Mouse (Mus musculus) hematopoietic stem cell, adult 5-6 weeks (primary cell): Measurements from ENCODE around the gene Becn1. TPM values are rescaled to one million over a fixed set of nuclear protein-coding genes. Genes with fewer than 3 reads are reported as not detected.
A peak's percentile ranks its signal among the peaks of the same experiment; 100 is the strongest.
"Not testable (repeated sequence)": the region's sequence is repeated elsewhere in the genome, so short reads cannot be mapped to it uniquely, and the experiment has no call there.

Experiments used
- ATAC-seq, 2 experiments: fragments of 125-278 bp in 1 of 2; replicated peaks in 1 of 2; 2 replicates each; pipeline ENCODE4 v1.8.0; 2016 to 2017; ENCODE audit warnings: inconsistent platforms in 2 of 2, mild to moderate bottlenecking in 2 of 2, moderate number of reproducible peaks in 2 of 2, low read depth in 1 of 2, moderate TSS enrichment in 1 of 2; ENCODE audit not compliant: low FRiP score in 2 of 2, poor library complexity in 2 of 2, severe bottlenecking in 2 of 2, insufficient read depth in 1 of 2, low TSS enrichment in 1 of 2
- total RNA-seq: library from RNA; stranded (forward); fragments of 172-1452, 232-1000 nt; gene quantifications from 2 replicates; pipeline ENCODE4 v1.2.3, GENCODE M21; 2017

The Becn1 gene
- 139 and 177 TPM in 2 replicates for total RNA-seq

- ATAC-seq = peak; percentile 95 to 96
Observed at GRCm38 (mm10) chr11:101302004-101302798, at the start of gene Becn1. Becn1 (minus strand) TSS chr11:101302286.

- ATAC-seq = no peak
Observed at GRCm38 (mm10) chr11:101351721-101352111, 49.6 kb upstream of the Becn1 start.

DNA sequence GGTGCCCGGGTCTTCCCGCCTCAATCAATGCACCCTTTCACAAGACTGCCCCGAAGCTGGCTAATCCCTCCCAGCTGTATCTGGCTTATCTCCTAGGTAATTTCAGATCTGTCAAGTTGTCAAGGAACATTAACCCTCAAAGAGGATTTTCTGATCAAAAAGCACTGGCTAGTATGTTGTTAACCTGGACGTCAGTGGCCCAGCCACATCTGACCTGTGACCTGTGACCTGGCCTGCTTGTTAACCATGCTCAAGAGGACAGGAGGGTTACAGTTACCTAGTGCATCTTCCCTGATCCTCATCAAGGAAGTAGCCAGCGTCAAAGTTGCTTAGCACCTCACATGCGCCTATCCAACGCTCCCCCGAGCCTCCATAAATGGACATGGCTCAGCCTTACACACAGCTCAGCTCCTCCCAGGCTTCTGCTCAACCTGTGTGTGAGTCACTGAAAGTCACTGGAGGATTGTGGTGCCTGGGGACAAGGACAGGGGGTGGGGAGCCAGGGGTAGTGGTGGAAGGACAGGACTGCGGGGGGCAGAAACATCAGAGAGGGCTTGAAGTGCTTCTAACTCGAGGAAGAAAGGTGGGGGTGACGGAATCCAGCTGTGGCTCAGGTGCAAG, 49.1 kb upstream of the Becn1 start:
- no peak for ATAC-seq

- no peak for ATAC-seq
Observed at GRCm38 (mm10) chr11:101349216-101349615, 47.1 kb upstream of the Becn1 start.

GRCm38 (mm10) chr11:101348774-101349173, 46.7 kb upstream of the Becn1 start:
- ATAC-seq = no peak

- no peak for ATAC-seq
Observed at GRCm38 (mm10) chr11:101347083-101347775, 45.1 kb upstream of the Becn1 start.

- ATAC-seq = peak; percentile 92 to 93
Observed at GRCm38 (mm10) chr11:101338123-101338760, 36.2 kb upstream of the Becn1 start.

DNA sequence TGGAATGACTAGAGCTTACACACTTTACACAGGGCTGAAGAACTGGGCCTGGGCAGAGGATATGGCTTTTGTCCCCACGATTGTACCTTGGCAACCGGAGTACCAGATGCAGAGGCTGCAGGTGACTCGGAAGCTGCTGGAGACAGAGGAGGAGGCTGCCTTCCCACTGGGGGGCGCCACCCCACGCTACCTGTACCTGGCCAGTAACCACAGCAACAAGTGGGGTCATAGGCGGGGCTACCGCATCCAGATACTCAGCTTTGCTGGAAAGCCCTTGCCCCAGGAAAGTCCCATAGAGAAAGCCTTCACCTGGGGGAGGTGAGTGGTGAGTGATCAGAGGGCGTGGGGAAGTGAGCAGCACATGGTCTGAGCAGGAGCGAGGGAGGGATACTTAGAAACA, 33.6 kb upstream of the Becn1 start:
- no peak for ATAC-seq

- no peak for ATAC-seq
Observed at GRCm38 (mm10) chr11:101334516-101334915, 32.4 kb upstream of the Becn1 start.

GRCm38 (mm10) chr11:101334023-101334422, 31.9 kb upstream of the Becn1 start:
- ATAC-seq = no peak

DNA sequence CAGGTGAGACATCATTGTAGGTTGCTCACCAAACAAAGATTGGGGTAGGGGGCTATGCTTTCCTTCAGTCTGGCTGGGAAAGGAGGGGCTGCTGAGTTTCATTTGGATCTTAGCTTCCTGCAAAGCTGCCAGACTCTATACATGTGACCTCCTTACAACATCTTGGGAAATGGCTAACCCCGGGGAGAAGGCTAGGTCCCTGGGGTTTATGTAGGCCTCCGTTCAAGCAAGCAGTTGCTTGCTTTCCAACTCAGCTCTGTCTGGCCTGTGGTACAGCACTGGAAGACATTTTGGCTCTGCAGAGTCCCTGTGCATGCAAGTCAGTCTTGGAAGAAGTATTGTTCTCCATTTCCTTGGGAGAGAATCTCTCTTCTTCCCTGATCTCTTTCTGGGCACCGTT, 30.5 kb upstream of the Becn1 start:
- ATAC-seq = no peak

DNA sequence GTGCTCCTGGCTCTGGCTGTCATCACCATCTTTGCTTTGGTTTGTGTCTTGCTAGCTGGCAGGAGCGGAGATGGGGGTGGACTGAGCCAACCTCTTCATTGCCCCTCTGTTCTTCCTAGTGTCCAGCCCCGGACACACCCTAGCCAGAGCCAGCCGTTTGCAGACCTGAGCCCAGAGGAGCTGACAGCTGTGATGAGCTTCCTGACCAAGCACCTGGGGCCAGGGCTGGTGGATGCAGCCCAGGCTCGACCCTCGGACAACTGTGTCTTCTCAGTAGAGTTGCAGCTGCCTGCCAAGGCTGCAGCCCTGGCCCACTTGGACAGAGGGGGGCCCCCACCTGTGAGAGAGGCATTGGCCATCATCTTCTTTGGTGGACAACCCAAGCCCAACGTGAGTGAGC, 28.9 kb upstream of the Becn1 start:
- not testable (repeated sequence) for ATAC-seq

GRCm38 (mm10) chr11:101330371-101330924, 28.4 kb upstream of the Becn1 start, which contains the start of gene Aoc3:
Aoc3 (plus strand) TSS chr11:101330605.
- ATAC-seq = no peak

GRCm38 (mm10) chr11:101328941-101329635, 27.0 kb upstream of the Becn1 start:
- no peak for ATAC-seq

DNA sequence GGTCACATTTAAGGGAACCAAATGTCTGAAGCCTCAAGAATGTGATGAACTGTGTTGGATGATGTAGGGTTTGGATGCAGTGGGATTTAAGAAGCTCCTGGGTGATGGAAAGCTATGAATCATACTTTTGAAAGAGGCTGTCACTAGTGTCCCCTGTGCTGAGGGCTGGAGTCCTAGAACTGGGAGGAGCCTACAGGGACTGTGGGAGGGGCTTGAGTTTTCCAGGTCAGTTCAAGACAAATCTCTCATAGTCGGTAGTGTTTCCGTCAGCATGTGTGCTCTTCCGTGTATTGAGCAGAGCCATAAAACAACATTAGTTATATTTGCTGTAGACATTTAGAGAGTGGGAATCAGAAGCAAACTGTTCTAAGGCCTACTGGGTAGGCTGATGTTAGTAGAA, 25.2 kb upstream of the Becn1 start:
- ATAC-seq = no peak

DNA sequence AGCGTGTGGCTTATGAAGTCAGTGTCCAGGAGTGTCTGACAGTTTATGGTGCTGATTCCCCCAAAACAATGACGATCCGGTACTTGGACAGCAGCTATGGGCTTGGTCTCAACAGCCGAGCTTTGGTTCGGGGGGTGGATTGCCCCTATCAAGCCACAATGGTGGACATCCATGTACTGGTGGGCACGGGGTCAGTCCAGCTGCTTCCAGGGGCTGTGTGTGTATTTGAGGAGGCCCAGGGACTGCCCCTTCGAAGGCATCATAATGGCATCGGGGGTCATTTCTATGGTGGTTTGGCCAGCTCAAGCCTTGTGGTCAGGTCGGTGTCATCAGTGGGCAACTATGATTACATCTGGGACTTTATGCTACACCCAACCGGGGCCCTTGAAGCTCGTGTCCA, 24.1 kb upstream of the Becn1 start:
- ATAC-seq = no peak

DNA sequence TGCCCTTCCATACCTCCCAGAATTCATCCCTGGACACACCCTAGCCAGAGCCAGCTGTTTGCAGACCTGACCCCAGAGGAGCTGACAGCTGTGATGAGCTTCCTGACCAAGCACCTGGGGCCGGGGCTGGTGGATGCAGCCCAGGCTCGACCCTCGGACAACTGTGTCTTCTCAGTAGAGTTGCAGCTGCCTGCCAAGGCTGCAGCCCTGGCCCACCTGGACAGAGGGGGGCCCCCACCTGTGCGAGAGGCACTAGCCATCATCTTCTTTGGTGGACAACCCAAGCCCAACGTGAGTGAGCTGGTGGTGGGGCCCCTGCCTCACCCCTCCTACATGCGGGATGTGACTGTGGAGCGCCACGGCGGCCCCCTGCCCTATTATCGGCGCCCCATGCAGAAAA, 23.1 kb upstream of the Becn1 start:
- not testable (repeated sequence) for ATAC-seq
